Mouse (Mus musculus) small intestine, adult 2 months (tissue): ENCODE data around the gene Cytl1. TPM values are rescaled to one million over a fixed set of nuclear protein-coding genes. Genes with fewer than 3 reads are reported as not detected.
A peak's percentile ranks its signal among the peaks of the same experiment; 100 is the strongest.

ENCODE experiments used
- H3K27ac ChIP-seq: fragments of 200-500 bp; 2 replicates; pipeline ENCODE4 v1.5.1; 2012; ENCODE audit warnings: low read depth, low read length, control low read depth, inconsistent platforms; ENCODE audit not compliant: insufficient read depth
- H3K27me3 ChIP-seq: fragments of 200-500 bp; 2 replicates; pipeline ENCODE4 v1.6.1; 2012; ENCODE audit warnings: mild to moderate bottlenecking, moderate library complexity, low read length, inconsistent platforms; ENCODE audit not compliant: control insufficient read depth, insufficient read depth
- H3K36me3 ChIP-seq: fragments of 200-500 bp; 2 replicates; pipeline ENCODE4 v1.6.1; 2012; ENCODE audit warnings: mild to moderate bottlenecking, low read length, control low read depth, inconsistent platforms; ENCODE audit not compliant: control insufficient read depth, insufficient read depth
- H3K4me1 ChIP-seq: fragments of 200-500 bp; 2 replicates; pipeline ENCODE4 v1.6.1; 2012; ENCODE audit warnings: low read length, inconsistent platforms, mixed read lengths; ENCODE audit not compliant: control insufficient read depth, insufficient read depth, insufficient read length
- H3K4me3 ChIP-seq: fragments of 200-500 bp; 2 replicates; pipeline ENCODE4 v1.5.1; 2012; ENCODE audit warnings: low read depth, mild to moderate bottlenecking, control low read depth, inconsistent platforms, low read length, moderate library complexity
- CTCF ChIP-seq: fragments of 200-500 bp; IDR thresholded peaks from 2 replicates; pipeline ENCODE4 v1.5.1; 2012; ENCODE audit warnings: low read depth, mild to moderate bottlenecking, control low read depth, inconsistent platforms, low read length, moderate library complexity, mixed read lengths; ENCODE audit not compliant: insufficient replicate concordance, insufficient read length; ENCODE audit errors: extremely low read depth
- POLR2A ChIP-seq: fragments of 200-500 bp; IDR thresholded peaks from 2 replicates; pipeline ENCODE4 v1.6.1; 2012; ENCODE audit warnings: low read depth, mild to moderate bottlenecking, control low read depth, inconsistent platforms, low read length, moderate library complexity
- WGBS: fragments of 180-500 bp; shearing (Covaris S2); methylation state at CpG from one replicate; pipeline ENCODE4 v1.1.7; 2018; 5-methylcytosine and 5-hydroxymethylcytosine counted together
- polyA plus RNA-seq: library from polyadenylated mRNA; depleted of rRNA; stranded (reverse); fragments of >200 nt; gene quantifications from 2 replicates; pipeline ENCODE4 v1.2.3, GENCODE M21; 2012

The Cytl1 gene
- polyA plus RNA-seq, 1 experiment = 5.1 TPM

- H3K27me3 ChIP-seq = no peaks in the 10 kb centered on the region
- H3K36me3 ChIP-seq = no peaks in the 10 kb centered on the region
- no peak within 1 kb of the TSS for H3K4me3 ChIP-seq
- no peaks in the 10 kb centered on the region for H3K4me1 ChIP-seq
- no peak within 1 kb of the TSS for H3K27ac ChIP-seq
- TF ChIP-seq POLR2A (no peak), CTCF (no peak)
- WGBS = 4% methylated on average over 40 of the region's 40 CpGs
Measured at GRCm38 (mm10) chr5:37716505-37717372, 18.6 kb upstream of the Cytl1 start, which contains the start of gene Stk32b. Stk32b (minus strand) TSS chr5:37717171.

DNA sequence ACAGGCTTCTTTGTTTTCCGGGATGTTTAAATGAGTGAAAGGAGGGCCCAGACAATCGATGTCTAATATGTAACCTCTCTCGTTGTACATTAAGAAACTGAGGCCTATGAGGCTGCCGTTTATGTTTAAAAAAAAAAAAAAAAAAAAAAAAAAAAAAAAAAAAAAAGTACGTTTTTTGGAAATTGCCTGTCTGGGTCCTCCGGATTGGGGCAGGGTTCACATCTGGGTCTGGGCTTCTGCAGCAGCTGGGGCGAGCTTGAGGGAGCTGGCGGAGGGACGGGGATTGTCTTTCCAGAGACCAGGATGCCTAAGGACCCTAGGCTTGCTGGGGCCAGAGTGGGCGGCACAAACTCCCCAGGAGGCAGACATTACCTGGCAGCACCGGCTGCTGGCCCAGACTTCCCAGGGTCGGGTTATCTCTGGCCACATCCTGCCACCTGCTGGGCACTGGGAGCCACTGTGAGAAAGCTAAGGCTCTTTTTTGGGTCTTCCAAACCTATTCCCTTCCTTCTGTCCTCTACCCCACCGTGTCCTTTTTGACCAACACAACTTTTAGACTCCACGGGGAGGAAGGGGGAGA lies 17.8 kb upstream of the Cytl1 start:
- 2% methylated on average over 14 of the region's 14 CpGs for whole genome bisulfite sequencing
- TF ChIP-seq CTCF (peak; percentile 47; the same call in 1 of the 2 replicates), POLR2A (no peak)
- Histone ChIP-seq H3K4me3 (no peak overlapping the region), H3K36me3 (no peaks in the 10 kb centered on the region), H3K4me1 (no peaks in the 10 kb centered on the region), H3K27ac (no peak overlapping the region), H3K27me3 (no peaks in the 10 kb centered on the region)

DNA sequence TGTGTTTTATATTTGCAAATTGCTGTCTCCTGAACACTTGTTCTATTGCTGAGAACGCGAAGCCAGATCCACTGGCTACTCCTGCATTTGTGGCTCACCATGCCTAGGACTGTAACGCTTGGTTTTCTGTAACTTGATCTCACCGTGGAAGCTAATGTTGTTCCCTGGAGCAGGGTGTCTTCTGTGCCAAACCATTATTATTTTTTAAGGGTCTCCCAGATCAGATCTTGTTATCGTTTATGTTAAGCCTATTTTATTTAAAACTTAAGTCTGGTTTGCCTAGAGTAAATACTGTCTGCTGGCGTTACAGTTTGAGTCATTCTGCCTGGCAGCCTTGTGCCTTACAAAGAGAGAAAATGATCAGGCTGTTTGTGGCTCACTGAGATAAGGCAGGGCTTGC lies 14.6 kb upstream of the Cytl1 start:
- no peaks in the 10 kb centered on the region for H3K36me3 ChIP-seq
- no peak overlapping the region for H3K4me3 ChIP-seq
- no peak overlapping the region for H3K27ac ChIP-seq
- no peaks in the 10 kb centered on the region for H3K27me3 ChIP-seq
- TF ChIP-seq CTCF (no peak), POLR2A (no peak)
- no peaks in the 10 kb centered on the region for H3K4me1 ChIP-seq
- WGBS = 21% methylated on average over 6 of the region's 6 CpGs

DNA sequence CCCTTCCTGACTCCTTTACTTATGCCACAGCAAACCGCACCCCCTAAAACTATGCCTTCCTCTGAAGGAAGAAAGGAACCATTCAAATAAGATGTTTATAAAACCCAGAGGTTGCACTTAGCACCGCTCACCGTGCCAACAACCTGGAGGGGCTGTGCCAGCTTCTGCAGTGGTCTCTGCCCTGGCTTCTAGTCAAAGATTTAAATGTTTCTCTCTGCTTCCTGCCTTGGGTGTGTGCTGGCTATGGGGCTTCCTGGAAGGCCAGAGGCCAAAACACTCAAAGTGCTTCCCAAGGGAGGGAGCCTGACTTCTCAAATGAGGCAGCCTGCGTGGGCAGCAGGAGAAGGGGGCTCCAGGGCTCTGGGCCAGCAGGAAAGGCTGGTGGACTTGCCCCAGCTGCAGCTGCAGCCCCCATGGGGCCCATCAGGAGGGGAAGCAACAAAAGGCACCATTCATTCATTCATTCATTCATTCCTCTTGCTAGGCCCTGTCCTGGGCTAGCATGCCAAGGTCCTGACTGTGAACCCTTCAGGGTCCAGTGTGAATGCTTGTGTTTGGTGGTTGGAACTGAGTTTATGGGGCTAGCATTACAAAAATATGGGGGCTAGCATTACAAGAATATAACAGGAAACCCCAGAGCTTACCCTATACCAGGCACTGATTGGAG lies 10.0 kb upstream of the Cytl1 start:
- no peaks in the 10 kb centered on the region for H3K36me3 ChIP-seq
- H3K4me3 ChIP-seq = no peak overlapping the region
- no peaks in the 10 kb centered on the region for H3K4me1 ChIP-seq
- no peak for TF ChIP-seq POLR2A
- no peak for TF ChIP-seq CTCF
- H3K27ac ChIP-seq = no peak overlapping the region
- no peaks in the 10 kb centered on the region for H3K27me3 ChIP-seq
- 66% methylated on average over 4 of the region's 4 CpGs for WGBS

DNA sequence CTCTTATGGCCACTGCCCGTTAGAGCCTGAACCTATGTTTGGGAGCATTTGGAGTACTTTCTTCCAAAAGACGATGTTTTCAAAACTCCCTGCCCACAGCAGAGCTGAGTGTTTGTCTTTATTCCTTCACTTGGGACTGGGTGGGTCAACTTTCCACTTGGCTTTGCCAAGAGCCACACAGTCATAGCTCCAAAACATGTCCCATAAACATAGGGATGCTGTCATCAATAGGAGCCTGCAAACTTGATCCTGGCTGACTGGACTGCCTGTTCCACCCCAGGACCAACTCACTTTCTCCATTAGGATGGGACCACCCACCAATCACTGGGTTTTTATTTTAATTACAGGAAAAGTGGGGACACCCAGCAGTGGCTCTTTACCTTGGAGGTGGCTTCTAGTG lies 4.5 kb upstream of the Cytl1 start:
- H3K4me3 ChIP-seq = no peak overlapping the region
- no peaks in the 10 kb centered on the region for H3K36me3 ChIP-seq
- no peaks in the 10 kb centered on the region for H3K4me1 ChIP-seq
- no peak overlapping the region for H3K27ac ChIP-seq
- no peak for TF ChIP-seq CTCF
- TF ChIP-seq POLR2A = no peak
- no peaks in the 10 kb centered on the region for H3K27me3 ChIP-seq
- 89% methylated on average over 2 of the region's 2 CpGs for WGBS

GRCm38 (mm10) chr5:37736213-37736612 lies 894 bp downstream of the Cytl1 start:
- no peak overlapping the region for H3K27ac ChIP-seq
- H3K27me3 ChIP-seq = no peaks in the 10 kb centered on the region
- TF ChIP-seq CTCF = no peak
- no peak for TF ChIP-seq POLR2A
- 52% methylated on average over 7 of the region's 7 CpGs for WGBS
- H3K36me3 ChIP-seq = no peaks in the 10 kb centered on the region
- no peaks in the 10 kb centered on the region for H3K4me1 ChIP-seq
- no peak overlapping the region for H3K4me3 ChIP-seq
